Mouse (Mus musculus) gastrocnemius, postnatal 25 days (tissue): ENCODE data around the gene Coq8a. TPM values are rescaled to one million over a fixed set of nuclear protein-coding genes. Genes with fewer than 3 reads are reported as not detected.
A peak's percentile ranks its signal among the peaks of the same experiment; 100 is the strongest.

ENCODE experiments used
- DNase-seq: peaks from one replicate; pipeline ENCODE4 v3.0.0; 2022
- total RNA-seq, 2 experiments: library from RNA; stranded (reverse); gene quantifications; 1 replicate in 1 of 2; 2 replicates in 1 of 2; pipeline ENCODE4 v1.2.3; 2021

Gene Coq8a
- total RNA-seq, 2 experiments from 2014 or later: 871 to 916 TPM

DNA sequence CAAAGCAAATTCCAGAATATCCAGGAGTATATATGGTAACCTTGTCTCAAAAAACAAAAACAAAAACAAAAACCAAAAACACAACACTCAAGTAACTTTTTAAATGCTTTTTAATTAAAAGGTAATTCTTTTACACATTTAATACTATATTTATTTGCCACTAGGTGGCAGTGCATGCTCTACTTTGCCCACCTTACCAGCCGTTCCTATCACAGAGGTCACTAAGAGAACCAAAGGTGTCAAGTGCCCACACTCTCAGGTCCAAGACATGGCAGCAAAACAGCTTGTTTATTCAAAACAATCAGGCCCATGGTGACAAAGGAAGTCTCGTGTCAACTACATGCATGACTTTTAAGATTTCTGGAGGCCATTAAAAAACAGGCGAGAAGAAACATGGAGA lies 24.2 kb downstream of the Coq8a start:
- no peak for DNase-seq

DNA sequence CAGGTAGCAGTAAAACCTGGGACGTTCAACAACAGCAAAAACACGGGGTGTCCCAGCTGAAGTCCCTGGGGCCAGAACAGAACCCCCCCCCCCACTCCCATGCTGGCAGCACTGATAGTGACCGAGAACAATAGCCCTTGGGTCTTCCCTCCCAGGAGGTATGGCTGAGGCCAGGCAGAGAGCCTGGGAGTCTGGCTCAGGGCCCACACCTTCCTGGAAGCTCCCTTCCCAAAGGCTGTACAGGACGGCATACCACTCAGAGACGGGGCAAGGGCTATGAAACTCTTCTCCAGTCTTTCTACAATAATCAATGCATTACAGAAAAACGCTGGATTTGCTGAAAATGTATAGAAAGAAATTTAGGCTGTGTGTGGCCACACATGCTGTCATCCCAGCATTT lies 24.7 kb downstream of the Coq8a start:
- no peak for DNase-seq

- DNase-seq: peak; percentile 47
Measured at GRCm38 (mm10) chr1:180173017-180173416, 26.4 kb downstream of the Coq8a start.

- no peak for DNase-seq
Measured at GRCm38 (mm10) chr1:180172600-180172999, 26.8 kb downstream of the Coq8a start.

- DNase-seq: peak; percentile 69
Measured at GRCm38 (mm10) chr1:180171883-180172282, 27.5 kb downstream of the Coq8a start.

- no peak for DNase-seq
Measured at GRCm38 (mm10) chr1:180170071-180170470, 29.3 kb downstream of the Coq8a start.

DNA sequence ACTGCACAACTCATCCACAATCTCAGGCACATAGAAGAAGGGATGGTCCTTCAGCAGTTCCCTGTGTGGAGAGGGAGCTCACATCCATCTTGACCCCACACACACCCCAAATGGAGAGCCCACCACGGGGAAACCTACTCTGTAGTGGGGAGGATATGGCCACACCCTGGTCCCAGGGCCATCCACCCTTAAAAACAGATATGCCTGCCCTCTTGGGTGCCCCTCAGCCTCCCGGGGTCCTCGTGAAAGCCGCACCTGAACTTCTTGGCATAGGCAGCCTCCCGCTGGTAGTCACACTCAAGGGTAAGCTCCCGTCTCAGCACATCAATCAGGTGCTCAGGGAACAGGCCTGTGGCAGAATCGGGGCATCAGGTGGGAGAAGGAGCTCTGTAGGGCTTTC lies 30.2 kb downstream of the Coq8a start:
- no peak for DNase-seq

- DNase-seq: no peak
Measured at GRCm38 (mm10) chr1:180168294-180168693, 31.1 kb downstream of the Coq8a start.

DNA sequence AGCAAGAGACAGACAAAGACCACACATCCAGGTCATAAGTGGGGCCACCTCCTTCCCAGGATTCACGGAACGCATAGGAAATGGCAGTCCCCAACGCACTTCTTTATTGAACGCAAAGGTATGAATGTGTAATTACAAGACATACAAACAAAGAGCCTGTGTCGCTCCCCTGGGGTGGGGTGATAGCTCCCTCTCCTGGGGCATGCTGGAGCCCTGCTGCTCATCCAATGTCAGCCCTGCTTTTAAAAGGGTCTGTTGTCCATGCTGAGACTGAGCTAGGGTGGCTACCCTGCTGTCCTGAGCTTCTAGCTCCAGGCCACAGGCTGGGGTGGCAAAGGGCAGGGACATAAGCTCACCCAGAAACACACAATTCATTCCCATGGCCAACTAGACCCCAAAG lies 32.9 kb downstream of the Coq8a start:
- no peak for DNase-seq

- no peak for DNase-seq
Measured at GRCm38 (mm10) chr1:180162986-180163385, 36.4 kb downstream of the Coq8a start.

GRCm38 (mm10) chr1:180161566-180162355 lies 37.6 kb downstream of the Coq8a start:
- DNase-seq: no peak

DNA sequence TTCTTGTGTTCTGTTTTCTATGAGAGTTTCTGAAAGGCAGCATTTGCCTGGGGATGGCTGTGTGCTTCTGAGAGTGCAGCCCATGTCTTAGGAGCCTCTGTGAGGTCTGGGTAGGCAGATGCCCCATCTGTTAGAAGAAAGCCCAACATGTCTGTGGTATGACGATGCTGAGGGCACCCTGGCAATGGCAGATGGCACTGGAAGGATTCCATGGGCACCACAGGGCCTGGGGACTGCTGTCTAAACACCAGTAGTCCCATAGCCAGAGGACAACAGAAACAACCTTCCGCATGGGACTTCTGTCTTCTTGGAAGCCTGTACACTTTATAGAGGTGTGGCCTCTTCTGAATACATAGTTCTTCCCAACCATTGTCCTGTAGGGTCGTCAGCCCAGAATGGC lies 38.2 kb downstream of the Coq8a start:
- DNase-seq: no peak

DNA sequence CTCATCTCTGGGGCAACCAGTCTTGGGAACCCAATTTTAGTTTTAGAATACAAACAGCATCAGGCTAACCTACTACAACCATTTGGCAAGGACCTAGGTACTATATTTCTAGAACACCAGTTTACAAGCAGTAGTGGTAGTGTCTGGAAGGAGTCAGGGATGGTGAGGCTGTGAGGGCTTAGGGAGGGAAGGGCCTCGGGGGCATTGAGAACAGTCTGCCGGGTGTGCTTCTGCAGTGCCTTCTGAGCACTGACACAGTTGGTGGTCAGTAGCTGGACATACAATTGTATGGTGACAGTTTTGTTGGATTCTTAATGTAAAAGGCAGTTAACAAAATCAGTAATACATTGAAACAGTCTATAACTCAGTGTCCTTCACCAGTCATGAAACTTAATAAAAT lies 38.9 kb downstream of the Coq8a start:
- DNase-seq: no peak

GRCm38 (mm10) chr1:180158648-180159047 lies 40.8 kb downstream of the Coq8a start:
- no peak for DNase-seq

GRCm38 (mm10) chr1:180151191-180151590 lies 48.2 kb downstream of the Coq8a start:
- DNase-seq: no peak

DNA sequence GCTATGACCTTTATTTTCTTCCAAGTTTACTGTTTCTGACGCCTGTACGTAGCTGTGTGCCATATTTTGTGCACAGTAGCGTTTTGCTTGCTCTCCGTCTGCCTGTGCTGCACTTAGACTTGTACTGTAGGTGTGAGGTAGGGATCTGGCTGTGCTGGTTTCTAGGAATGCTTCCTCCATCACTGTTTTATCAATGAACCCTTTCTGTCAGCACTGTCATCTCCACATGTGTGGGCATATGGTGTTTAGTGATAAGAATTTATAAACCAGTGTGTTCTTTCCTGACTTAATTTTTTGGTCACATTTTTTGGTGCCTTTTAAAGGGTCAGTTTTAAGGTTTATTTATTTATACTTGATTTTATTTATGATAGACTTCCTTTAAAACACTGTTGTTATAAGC lies 50.8 kb downstream of the Coq8a start:
- DNase-seq: no peak

GRCm38 (mm10) chr1:180148036-180148435 lies 51.4 kb downstream of the Coq8a start:
- no peak for DNase-seq

- DNase-seq: no peak
Measured at GRCm38 (mm10) chr1:180140970-180141369, 58.4 kb downstream of the Coq8a start.

GRCm38 (mm10) chr1:180139158-180139557 lies 60.2 kb downstream of the Coq8a start:
- no peak for DNase-seq

GRCm38 (mm10) chr1:180132187-180132586 lies 67.2 kb downstream of the Coq8a start:
- DNase-seq: no peak

DNA sequence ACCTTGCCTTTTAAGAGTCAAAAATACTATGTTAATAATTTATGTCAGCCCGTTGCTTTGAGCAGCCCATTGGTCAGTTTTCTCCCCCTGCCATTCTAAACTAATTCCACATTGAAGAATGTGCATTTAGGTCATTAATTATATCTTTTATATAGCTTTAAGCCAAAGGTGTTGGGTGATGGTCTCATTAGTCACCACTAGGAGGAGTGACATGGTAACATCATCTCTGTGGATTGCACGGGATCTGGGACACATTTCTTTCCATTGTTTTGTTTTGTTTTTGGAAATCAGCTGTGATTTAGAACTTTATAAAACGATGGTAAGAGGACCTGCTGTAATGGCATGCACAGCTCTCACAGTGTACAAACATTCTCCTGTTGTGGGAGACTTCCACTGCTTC lies 68.0 kb downstream of the Coq8a start:
- no peak for DNase-seq

DNA sequence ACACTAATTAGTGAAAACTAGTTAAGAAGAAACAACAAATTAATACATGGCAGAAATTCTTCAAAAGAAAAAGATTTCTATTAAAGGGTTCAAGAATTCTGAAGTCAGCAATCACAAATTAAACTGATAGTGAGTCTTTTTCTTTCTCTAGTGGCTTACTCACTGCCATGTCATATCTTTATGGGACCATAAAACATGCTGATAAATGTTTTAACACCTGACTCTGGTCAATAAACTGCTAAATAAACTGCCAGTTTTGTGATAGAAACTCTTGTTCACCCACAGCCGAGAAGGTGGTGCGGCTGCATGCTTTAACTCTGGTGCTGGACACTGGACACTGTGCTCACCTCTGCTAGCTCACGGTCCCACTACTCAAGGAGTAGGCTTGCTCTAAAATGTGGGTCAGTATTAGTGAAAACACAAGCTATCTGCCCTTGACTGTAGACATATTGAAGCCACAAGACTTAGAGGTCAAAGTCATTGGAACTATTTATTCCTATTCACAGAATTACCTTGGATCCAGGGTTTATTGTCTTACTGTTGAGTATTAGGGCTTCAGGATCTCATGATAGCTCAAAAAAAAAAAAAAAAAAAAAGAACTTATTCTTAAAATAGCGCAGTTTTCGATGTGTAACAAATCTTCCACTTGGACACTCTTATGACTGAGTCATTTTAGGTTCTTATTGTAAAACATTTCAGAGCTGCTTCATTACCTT lies 71.2 kb downstream of the Coq8a start:
- DNase-seq: no peak

- DNase-seq: no peak
Measured at GRCm38 (mm10) chr1:180118233-180118632, 81.2 kb downstream of the Coq8a start.

DNA sequence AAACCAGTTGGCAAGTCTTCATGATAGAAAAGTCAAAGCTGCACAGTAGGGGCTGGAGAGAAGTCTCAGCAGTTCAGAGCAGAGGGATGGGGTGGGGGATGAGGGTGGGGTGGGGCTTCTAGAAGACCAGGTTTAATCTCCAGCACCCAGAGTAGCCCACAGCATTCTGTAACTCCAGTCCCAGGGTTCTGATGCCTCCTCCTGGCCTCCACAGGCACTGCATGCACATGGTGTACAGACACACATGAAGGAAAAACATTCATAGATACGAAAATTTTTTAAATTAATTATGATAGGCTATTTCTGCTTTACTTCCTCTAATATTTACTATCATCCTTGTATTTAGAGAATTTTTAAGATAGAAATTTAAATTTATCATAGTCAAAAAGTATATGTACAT lies 82.9 kb downstream of the Coq8a start:
- no peak for DNase-seq
